Mouse (Mus musculus): ENCODE results near the gene Abracl.

- TF ChIP-seq POLR2A (IDR thresholded peaks at IDR 0.05; ENCODE audit: borderline replicate concordance, extremely low read depth, insufficient read depth, insufficient read length, poor library complexity, severe bottlenecking) (no peak), CTCF (IDR thresholded peaks at IDR 0.05; ENCODE audit: borderline replicate concordance, extremely low read depth, insufficient read depth, insufficient read length) (no peak)
Measured at GRCm38 (mm10) chr10:17987823-17988423, 35.2 kb downstream of the Abracl start.
